Mouse (Mus musculus): ENCODE results near the gene Fam102a.

DNA sequence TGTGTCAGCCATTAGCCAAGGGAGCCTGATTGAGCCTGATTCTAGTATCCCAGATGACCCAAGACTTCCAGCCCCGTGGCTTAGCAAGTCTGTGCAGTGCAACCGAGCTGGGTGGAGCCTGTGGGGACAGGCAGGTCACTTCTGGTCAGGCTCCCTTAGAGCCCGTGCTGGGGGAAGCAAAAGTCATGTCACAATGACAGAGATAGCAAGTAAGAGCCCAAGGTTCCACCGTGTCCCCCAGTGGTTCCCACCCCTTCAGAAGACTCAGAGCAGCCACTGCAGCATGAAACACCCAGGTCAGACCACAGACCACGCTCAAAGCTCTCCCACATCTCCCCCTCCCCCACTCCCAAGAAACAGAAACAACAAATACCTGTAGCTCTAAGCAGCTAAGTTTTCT, 38.9 kb upstream of the Fam102a start:
- TF ChIP-seq ZNF384 (IDR thresholded peaks at IDR 0.05; ENCODE audit: low read depth, low read length) = no peak
- no peak for TF ChIP-seq ZC3H11A (IDR thresholded peaks at IDR 0.05; ENCODE audit: borderline replicate concordance, low read depth, low read length)
- no peak for TF ChIP-seq CHD2 (IDR thresholded peaks at IDR 0.05; ENCODE audit: low read depth, low read length)
